Mouse (Mus musculus): ENCODE measurements at regions not wholly inside any gene's neighbourhood (a gene's known extent, or its start where the extent isn't known, plus 50 kb on each side); places are given as distances from the start of the nearest gene placed in this dataset.

- no peak for DNase-seq
Observed at GRCm38 (mm10) chr2:74981856-74982255, 156.3 kb downstream of the Mtx2 start.

GRCm38 (mm10) chr2:74993802-74994201, 168.2 kb downstream of the Mtx2 start:
- DNase-seq: no peak

DNA sequence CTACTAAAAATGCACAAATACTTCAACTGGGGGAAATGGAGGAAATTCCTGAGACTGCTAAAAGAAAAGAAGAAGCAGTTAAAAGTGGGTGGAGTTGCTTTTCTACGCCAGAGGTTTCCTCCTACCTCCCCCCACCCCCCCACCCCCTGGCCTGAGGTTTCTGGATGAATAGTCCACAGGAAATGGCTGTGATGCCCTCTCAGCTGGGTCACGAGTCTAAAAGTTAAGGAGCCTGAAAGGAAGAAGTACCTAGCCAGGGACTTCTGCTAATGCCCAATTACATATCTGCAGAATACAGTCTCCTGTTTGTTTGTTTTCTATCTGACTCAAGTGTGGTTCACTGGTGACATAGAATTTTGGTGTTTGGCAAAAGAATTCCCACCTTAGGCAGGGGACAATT, 169.4 kb downstream of the Mtx2 start:
- DNase-seq: no peak

- no peak for DNase-seq
Observed at GRCm38 (mm10) chr2:74997736-74998135, 172.1 kb downstream of the Mtx2 start.

DNA sequence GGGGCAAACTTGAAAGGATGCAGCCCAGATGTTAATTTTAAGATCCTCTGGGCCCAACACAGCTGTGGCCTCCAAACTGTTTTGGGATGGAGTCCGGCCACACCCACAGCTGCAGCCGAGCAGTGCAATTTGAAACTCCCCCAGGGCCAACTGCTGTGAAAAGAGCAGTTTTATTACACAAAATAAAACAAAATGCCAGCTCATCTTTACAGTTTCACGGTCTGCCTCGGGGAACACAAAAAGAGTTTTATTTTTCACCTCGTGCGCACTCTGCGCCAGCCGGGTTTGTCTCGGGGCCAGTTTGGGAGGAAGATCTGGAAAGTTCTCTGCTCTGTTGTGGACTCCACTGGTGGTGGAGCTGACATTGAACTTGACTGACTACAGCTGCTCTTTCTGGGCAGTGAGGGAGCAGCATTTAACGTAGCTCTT, 174.8 kb downstream of the Mtx2 start:
- peak; percentile 16 to 42 for DNase-seq

GRCm38 (mm10) chr2:75002562-75002961, 177.0 kb downstream of the Mtx2 start:
- DNase-seq: peak in 1 of 2 experiments; percentile 13

- DNase-seq: peak; percentile 10 to 37
Observed at GRCm38 (mm10) chr2:75008116-75008515, 182.5 kb downstream of the Mtx2 start.

DNA sequence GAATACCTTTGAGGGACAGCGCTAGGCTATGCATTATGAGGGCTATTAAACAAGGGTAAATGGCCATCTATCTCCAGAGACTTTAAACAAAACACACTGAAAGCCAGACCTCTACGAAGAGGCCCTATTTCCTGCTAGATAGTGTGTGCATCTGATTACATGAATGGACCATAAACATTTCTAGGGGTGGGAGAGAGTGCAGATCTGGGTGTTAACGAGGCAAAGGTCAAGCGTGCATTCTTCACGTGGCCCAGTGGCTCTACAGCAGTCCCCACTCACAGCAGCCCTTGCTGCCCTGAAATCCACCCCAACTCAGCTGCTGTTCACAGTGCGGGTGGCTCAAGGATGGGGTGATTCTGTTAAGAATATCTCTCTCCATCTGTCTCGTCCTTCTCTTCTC, 185.0 kb downstream of the Mtx2 start:
- no peak for DNase-seq

- no peak for DNase-seq
Observed at GRCm38 (mm10) chr2:75012046-75012445, 186.4 kb downstream of the Mtx2 start.

DNA sequence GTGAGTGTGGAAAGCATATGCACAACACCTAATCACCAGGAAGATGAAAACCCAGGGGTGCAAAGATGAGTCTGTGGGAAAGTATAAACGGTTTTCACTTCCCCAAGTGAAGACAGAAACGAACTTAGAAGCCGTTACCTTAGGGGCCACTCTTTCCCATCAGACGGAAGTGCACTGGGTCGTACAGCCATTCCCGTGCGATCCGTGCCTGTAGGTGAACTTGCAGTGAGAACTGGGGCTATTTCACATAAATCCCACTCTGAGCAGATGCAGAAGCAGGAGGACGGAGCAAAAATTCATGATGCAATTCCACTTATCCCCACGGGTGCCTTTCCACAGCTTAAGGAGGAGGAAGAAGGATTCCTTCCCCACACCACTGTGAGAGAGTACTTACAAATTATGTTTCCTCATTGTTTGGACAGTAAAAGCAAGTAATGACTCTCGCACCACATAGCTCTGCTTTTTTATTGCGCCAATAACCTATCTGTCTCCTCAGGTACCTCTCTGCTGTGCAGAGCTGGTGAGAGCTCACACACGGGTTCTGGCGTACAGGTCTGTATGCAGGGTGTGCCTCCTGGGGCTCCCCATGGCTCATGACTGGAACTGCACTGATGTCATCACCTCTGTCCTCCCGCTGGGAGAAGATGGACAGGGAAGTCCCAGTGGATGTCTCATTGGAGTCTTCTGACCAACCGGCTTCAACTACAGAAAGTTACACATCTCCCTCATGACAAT, 189.6 kb downstream of the Mtx2 start:
- DNase-seq: no peak

- peak; percentile 26 to 53 for DNase-seq
Observed at GRCm38 (mm10) chr2:75019459-75019858, 193.9 kb downstream of the Mtx2 start.

GRCm38 (mm10) chr2:75021639-75022038, 196.0 kb downstream of the Mtx2 start:
- peak; percentile 61 to 81 for DNase-seq

DNA sequence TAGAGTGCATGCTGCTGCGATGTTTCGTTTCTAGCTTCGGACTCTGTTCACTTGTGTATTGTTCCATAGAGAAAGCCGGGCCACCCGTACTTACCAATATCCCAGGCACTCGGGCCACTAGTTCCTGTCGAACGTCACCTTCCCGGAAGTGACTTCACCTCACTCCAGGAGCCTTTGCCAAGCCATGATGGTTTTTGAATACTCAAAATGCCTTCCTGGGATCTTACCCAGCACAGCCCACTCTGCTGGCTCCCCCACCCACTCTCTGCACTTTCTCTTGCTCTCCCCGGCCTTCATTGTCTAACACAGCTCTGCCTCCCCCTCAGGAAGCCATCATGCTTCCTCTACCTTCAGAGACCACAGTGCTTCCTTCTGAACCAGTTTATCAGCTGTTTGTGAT, 202.5 kb downstream of the Mtx2 start:
- DNase-seq: no peak

DNA sequence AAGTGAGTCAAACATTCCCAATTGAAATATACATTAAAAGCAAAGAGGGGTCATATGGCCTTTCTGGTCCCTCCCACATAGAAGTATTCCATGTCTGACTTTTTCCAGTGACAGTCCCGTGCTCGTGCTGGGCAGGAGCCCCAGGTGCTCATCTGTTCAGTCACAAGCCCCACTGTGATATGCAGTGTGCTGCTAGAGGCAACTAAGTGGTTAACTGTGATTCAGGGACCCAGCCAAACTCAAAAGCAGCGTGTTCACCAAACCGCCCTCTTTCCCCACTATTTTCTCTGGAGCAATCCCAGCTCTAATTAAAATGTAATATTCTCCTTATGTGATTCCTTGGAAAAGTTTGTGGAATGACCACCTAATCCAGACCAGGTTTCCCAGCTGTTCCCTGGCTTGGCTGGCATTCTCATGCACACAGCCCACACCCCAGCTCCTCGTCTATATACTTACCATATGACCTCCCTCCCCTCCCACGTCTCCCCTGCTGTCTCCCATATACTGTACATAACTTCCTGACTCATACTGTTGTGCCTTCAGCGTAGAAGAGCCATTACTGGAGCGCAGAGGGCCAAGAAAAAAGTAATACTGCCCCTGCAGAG, 203.6 kb downstream of the Mtx2 start:
- no peak for DNase-seq

GRCm38 (mm10) chr2:75034708-75035107, 209.1 kb downstream of the Mtx2 start:
- peak in 1 of 2 experiments; percentile 37 for DNase-seq

- no peak for DNase-seq
Observed at GRCm38 (mm10) chr2:75039066-75039465, 213.5 kb downstream of the Mtx2 start.

- no peak for DNase-seq
Observed at GRCm38 (mm10) chr2:75046892-75047291, 221.3 kb downstream of the Mtx2 start.

GRCm38 (mm10) chr2:75048071-75048470, 222.5 kb downstream of the Mtx2 start:
- DNase-seq: no peak

- peak; percentile 34 to 35 for DNase-seq
Observed at GRCm38 (mm10) chr2:75054474-75055186, 229.0 kb downstream of the Mtx2 start.

DNA sequence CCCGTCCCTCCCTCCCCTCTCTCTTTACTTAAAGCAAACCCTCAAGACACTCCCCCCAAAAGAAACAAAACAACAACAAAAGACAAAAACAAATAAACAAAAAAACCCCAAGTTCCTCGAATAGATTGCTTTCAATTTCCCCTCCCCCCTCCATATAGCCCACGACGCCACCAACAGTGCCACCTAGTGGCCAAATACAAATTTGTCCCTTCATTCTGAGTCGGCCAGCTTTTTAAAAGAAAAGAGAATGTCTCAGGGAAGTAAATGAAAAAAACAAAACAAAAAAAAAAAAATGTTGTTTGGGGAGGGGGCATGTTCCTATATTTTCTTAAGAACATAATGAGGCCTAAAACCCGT, 229.6 kb downstream of the Mtx2 start:
- peak in 1 of 2 experiments; percentile 55 for DNase-seq

GRCm38 (mm10) chr2:75061009-75061408, 235.4 kb downstream of the Mtx2 start:
- no peak for DNase-seq

DNA sequence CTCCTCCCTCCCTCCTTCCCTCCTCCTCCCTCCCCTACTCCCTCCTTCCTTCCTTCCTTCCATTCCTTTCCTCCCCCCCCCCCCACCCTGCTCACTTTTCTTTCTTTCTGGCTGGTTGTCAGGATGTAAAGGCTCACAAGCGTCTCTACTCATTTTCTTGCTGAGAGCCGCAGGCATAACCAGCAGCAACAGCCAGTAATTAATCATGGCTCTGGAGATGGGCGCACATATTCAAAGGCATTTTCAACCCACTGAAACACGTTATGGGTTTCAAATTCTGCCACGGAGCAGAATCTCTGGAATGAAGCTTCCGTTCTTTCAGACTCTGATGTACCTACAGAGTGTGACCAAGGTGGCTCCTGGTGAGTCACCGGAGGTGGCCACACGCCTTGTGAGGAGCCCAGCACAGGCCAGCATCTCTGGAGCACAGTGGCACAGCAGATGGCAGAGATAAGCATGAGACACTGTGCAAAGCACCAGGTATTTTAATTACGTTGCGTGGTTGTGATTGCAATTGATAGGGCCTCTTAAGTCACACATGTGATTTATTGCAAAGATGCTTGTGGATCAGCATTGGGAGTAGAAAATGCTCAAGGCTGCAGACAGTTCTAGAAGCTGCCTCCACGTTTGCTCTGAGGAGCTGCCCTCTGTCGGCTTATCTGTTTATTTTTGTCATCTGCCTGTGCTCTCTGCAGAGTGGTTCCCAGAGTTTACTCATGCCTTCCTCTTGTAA, 236.0 kb downstream of the Mtx2 start:
- DNase-seq: no peak

- DNase-seq: no peak
Observed at GRCm38 (mm10) chr2:75062189-75062510, 236.5 kb downstream of the Mtx2 start.
